8 mouse cellular contexts compared by ENCODE assay signal in genomic region chr10:62110504-62111206, GRCm38 (mm10). TPM values are rescaled to one million over a fixed set of nuclear protein-coding genes. Genes with fewer than 3 reads are reported as not detected.
DNase-seq lines count a peak whose midpoint lies in the region; ATAC-seq and TF ChIP-seq lines count a peak whose summit lies in the region.

No protein-coding gene starts in this region.

- H3K27ac ChIP-seq in bone marrow, adult 2 months (ENCODE audit: control insufficient read depth, insufficient read depth, low read depth, low read length, poor library complexity) = no peak overlapping the region; the same call in 1 of the 2 replicates
- H3K27ac ChIP-seq in embryonic fibroblast, embryonic 13.5 days (ENCODE audit: insufficient read depth, low read length) = no peak overlapping the region
- H3K27ac ChIP-seq in limb, embryonic 12.5 days = no peak overlapping the region
- H3K27ac ChIP-seq in midbrain, embryonic 14.5 days (replicated peaks; ENCODE audit: low read depth, low read length) = no peak overlapping the region

- no peaks in the 10 kb centered on the region for H3K9me3 ChIP-seq in limb, embryonic 12.5 days
- no peaks in the 10 kb centered on the region for H3K9me3 ChIP-seq in midbrain, embryonic 14.5 days (ENCODE audit: control insufficient read depth, low read length)

- H3K36me3 ChIP-seq in limb, embryonic 12.5 days = no peaks in the 10 kb centered on the region
- H3K36me3 ChIP-seq in midbrain, embryonic 14.5 days (ENCODE audit: control insufficient read depth, insufficient read depth, low read length) = peaks cover 8% of the 10 kb centered on the region; the same call in 1 of the 2 replicates

- H3K9ac ChIP-seq in limb, embryonic 12.5 days (replicated peaks) = peak overlapping the region; percentile 72
- peak overlapping the region; percentile 92 for H3K9ac ChIP-seq in midbrain, embryonic 14.5 days (replicated peaks; ENCODE audit: low read length)

- 1% methylated on average over 57 of the region's 57 CpGs for WGBS in bone marrow, adult 2 months
- WGBS in limb, embryonic 12.5 days = under 1% methylated on average over 57 of the region's 57 CpGs
- WGBS in midbrain, embryonic 14.5 days = under 1% methylated on average over 57 of the region's 57 CpGs

- TF ChIP-seq CTCF in bone marrow, adult 2 months (IDR thresholded peaks at IDR 0.05; ENCODE audit: control insufficient read depth, insufficient read depth, low read length) = peak; percentile 35; the same call in 1 of the 2 replicates
- TF ChIP-seq CTCF in embryonic fibroblast, embryonic 13.5 days (IDR thresholded peaks at IDR 0.05; ENCODE audit: borderline replicate concordance, insufficient read depth, low read length) = peak; percentile 27; the same call in 1 of the 2 replicates

- peak; percentile 61 to 65 for DNase-seq in heart, adult 9 months (ENCODE audit: low spot score in 2 of 2)
- DNase-seq in kidney, adult 9 months = peak; percentile 86
- peak; percentile 94 for DNase-seq in midbrain, embryonic 14.5 days
- DNase-seq in spleen, adult 18-20 months = peak; percentile 66 to 83
- DNase-seq in adipocyte (ENCODE audit: low spot score) = no peak

- peak; percentile 58; the same call in 1 of the 2 replicates for ATAC-seq in limb, embryonic 12.5 days (ENCODE audit: insufficient number of reproducible peaks, insufficient read depth, low FRiP score, low TSS enrichment, low read depth)
- ATAC-seq in midbrain, embryonic 14.5 days (ENCODE audit: low FRiP score, low TSS enrichment) = peak; percentile 82

- H3K4me3 ChIP-seq in bone marrow, adult 2 months (replicated peaks; ENCODE audit: control insufficient read depth, low read depth, low read length) = peak overlapping the region; percentile 24
- peak overlapping the region; percentile 46 for H3K4me3 ChIP-seq in embryonic fibroblast, embryonic 13.5 days (ENCODE audit: insufficient read depth, low read length)
- H3K4me3 ChIP-seq in limb, embryonic 12.5 days (replicated peaks) = peak overlapping the region; percentile 72
- peak overlapping the region; percentile 80 for H3K4me3 ChIP-seq in midbrain, embryonic 14.5 days (replicated peaks; ENCODE audit: low read depth, low read length)

- H3K27me3 ChIP-seq in limb, embryonic 12.5 days = peaks cover 49% of the 10 kb centered on the region
- peaks cover 13% of the 10 kb centered on the region; the same call in 1 of the 2 replicates for H3K27me3 ChIP-seq in midbrain, embryonic 14.5 days (ENCODE audit: control insufficient read depth, insufficient read depth, low read length)

- peak overlapping the region; percentile 96 for H3K4me2 ChIP-seq in limb, embryonic 12.5 days
- H3K4me2 ChIP-seq in midbrain, embryonic 14.5 days (ENCODE audit: low read length) = peak overlapping the region; percentile 91

- no peaks in the 10 kb centered on the region for H3K4me1 ChIP-seq in bone marrow, adult 2 months (ENCODE audit: control insufficient read depth, insufficient read depth, low read length)
- no peaks in the 10 kb centered on the region for H3K4me1 ChIP-seq in embryonic fibroblast, embryonic 13.5 days (ENCODE audit: control insufficient read depth, insufficient read depth, low read length)
- H3K4me1 ChIP-seq in limb, embryonic 12.5 days (replicated peaks) = peaks cover 8% of the 10 kb centered on the region
- peaks cover 10% of the 10 kb centered on the region; the same call in 1 of the 2 replicates for H3K4me1 ChIP-seq in midbrain, embryonic 14.5 days (ENCODE audit: control insufficient read depth, insufficient read depth, low read length)

- TF ChIP-seq POLR2A in bone marrow, adult 2 months (IDR thresholded peaks at IDR 0.05; ENCODE audit: borderline replicate concordance, control insufficient read depth, low read depth, low read length) = no peak
- TF ChIP-seq POLR2A in embryonic fibroblast, embryonic 13.5 days (IDR thresholded peaks at IDR 0.05; ENCODE audit: low read depth, low read length) = no peak

RNA-seq across cellular contexts. Expression of gene Neurog3, which starts 22.2 kb away (rescaled TPM):
- polyA plus RNA-seq in bone marrow, adult 2 months (2011; ENCODE audit: insufficient read depth, insufficient read length, low replicate concordance, missing spikeins) = not detected in 2 replicates
- polyA plus RNA-seq in embryonic fibroblast, embryonic 13.5 days (2011; ENCODE audit: insufficient read length, low read depth, missing spikeins) = not detected in 2 replicates
- polyA plus RNA-seq in limb, embryonic 12.5 days (2016; fragmentation: Nextera tagmentation; extraction: Ambion mirVana) = not detected in 2 replicates
- polyA plus RNA-seq in midbrain, embryonic 14.5 days (2014; fragmentation: Nextera tagmentation; extraction: Ambion mirVana) = not detected in 2 replicates

RNA-seq across cellular contexts. Expression of gene Fam241b, which starts 33.1 kb away (rescaled TPM):
- polyA plus RNA-seq in bone marrow, adult 2 months (2011; ENCODE audit: insufficient read depth, insufficient read length, low replicate concordance, missing spikeins) = 2.0 TPM in 1 of 2 replicates, not detected in the other
- 0.81 and 1.3 TPM in 2 replicates for polyA plus RNA-seq in embryonic fibroblast, embryonic 13.5 days (2011; ENCODE audit: insufficient read length, low read depth, missing spikeins)
- polyA plus RNA-seq in limb, embryonic 12.5 days (2016; fragmentation: Nextera tagmentation; extraction: Ambion mirVana) = 18.7 and 19.0 TPM in 2 replicates
- polyA plus RNA-seq in midbrain, embryonic 14.5 days (2014; fragmentation: Nextera tagmentation; extraction: Ambion mirVana) = 48.3 and 107 TPM in 2 replicates

Comparison
In these comparisons a context has a peak if more than half of its experiments do, and no peak if none do; other contexts are left out.
1. H3K4me3 ChIP-seq: peak in every context shown above with its lines; median percentile 80 in midbrain, embryonic 14.5 days; 72 in limb, embryonic 12.5 days; 46 in embryonic fibroblast, embryonic 13.5 days; 24 in bone marrow, adult 2 months.